Mouse (Mus musculus): ENCODE data around the gene Ldlrap1. TPM values are rescaled to one million over a fixed set of nuclear protein-coding genes. Genes with fewer than 3 reads are reported as not detected.

The Ldlrap1 gene
- total RNA-seq, 2 experiments from 2014 or later: 4.6 to 4.8 TPM

- no peak for DNase-seq (ENCODE audit: low spot score in 2 of 2)
These were observed 8.4 kb upstream of the Ldlrap1 start for GRCm38 (mm10) chr4:134776246-134776645.

- DNase-seq (ENCODE audit: low spot score in 2 of 2): no peak
These were observed 7.6 kb upstream of the Ldlrap1 start for GRCm38 (mm10) chr4:134775234-134775944.

GRCm38 (mm10) chr4:134774126-134774525, 6.3 kb upstream of the Ldlrap1 start:
- no peak for DNase-seq (ENCODE audit: low spot score in 2 of 2)

- DNase-seq (ENCODE audit: low spot score in 2 of 2): no peak
These were observed 5.2 kb upstream of the Ldlrap1 start for GRCm38 (mm10) chr4:134772805-134773674.

- no peak for DNase-seq (ENCODE audit: low spot score in 2 of 2)
These were observed 2.1 kb upstream of the Ldlrap1 start for GRCm38 (mm10) chr4:134769891-134770290.

- DNase-seq (ENCODE audit: low spot score in 2 of 2): no peak
These were observed 1.4 kb upstream of the Ldlrap1 start for GRCm38 (mm10) chr4:134769081-134769811.

GRCm38 (mm10) chr4:134768226-134768888, 533 bp upstream of the Ldlrap1 start:
- DNase-seq (ENCODE audit: low spot score in 2 of 2): no peak

- no peak for DNase-seq (ENCODE audit: low spot score in 2 of 2)
These were observed 859 bp downstream of the Ldlrap1 start for GRCm38 (mm10) chr4:134766904-134767425.

- DNase-seq (ENCODE audit: low spot score in 2 of 2): no peak
These were observed 1.5 kb downstream of the Ldlrap1 start for GRCm38 (mm10) chr4:134766277-134766676.

- DNase-seq (ENCODE audit: low spot score in 2 of 2): no peak
These were observed 3.5 kb downstream of the Ldlrap1 start for GRCm38 (mm10) chr4:134764333-134764732.

- DNase-seq (ENCODE audit: low spot score in 2 of 2): no peak
These were observed 5.5 kb downstream of the Ldlrap1 start for GRCm38 (mm10) chr4:134762360-134762759.

GRCm38 (mm10) chr4:134760793-134761201, 7.0 kb downstream of the Ldlrap1 start:
- no peak for DNase-seq (ENCODE audit: low spot score in 2 of 2)

- DNase-seq (ENCODE audit: low spot score in 2 of 2): no peak
These were observed 7.5 kb downstream of the Ldlrap1 start for GRCm38 (mm10) chr4:134760281-134760680.

- DNase-seq (ENCODE audit: low spot score in 2 of 2): no peak
These were observed 8.3 kb downstream of the Ldlrap1 start for GRCm38 (mm10) chr4:134759564-134759963.

- DNase-seq (ENCODE audit: low spot score in 2 of 2): no peak
These were observed 8.9 kb downstream of the Ldlrap1 start for GRCm38 (mm10) chr4:134758922-134759321.

GRCm38 (mm10) chr4:134758367-134758766, 9.5 kb downstream of the Ldlrap1 start:
- no peak for DNase-seq (ENCODE audit: low spot score in 2 of 2)

- no peak for DNase-seq (ENCODE audit: low spot score in 2 of 2)
These were observed 10.9 kb downstream of the Ldlrap1 start for GRCm38 (mm10) chr4:134756953-134757352.

- DNase-seq (ENCODE audit: low spot score in 2 of 2): no peak
These were observed 12.9 kb downstream of the Ldlrap1 start for GRCm38 (mm10) chr4:134754941-134755340.

- no peak for DNase-seq (ENCODE audit: low spot score in 2 of 2)
These were observed 13.5 kb downstream of the Ldlrap1 start for GRCm38 (mm10) chr4:134754371-134754770.

GRCm38 (mm10) chr4:134753516-134754261, 14.1 kb downstream of the Ldlrap1 start:
- DNase-seq (ENCODE audit: low spot score in 2 of 2): no peak
